Mouse (Mus musculus) spleen, adult 2 months (tissue): Measurements from ENCODE around the gene Rassf5.

Experiments used
- CTCF ChIP-seq: fragments of 200-500 bp; IDR thresholded peaks from 2 replicates; pipeline ENCODE4 v1.5.1; 2011; ENCODE audit warnings: mild to moderate bottlenecking, inconsistent platforms; ENCODE audit not compliant: insufficient read depth, insufficient read length, insufficient replicate concordance; ENCODE audit errors: extremely low read depth
- POLR2A ChIP-seq: fragments of 200-500 bp; IDR thresholded peaks from 2 replicates; pipeline ENCODE4 v1.6.1; 2011; ENCODE audit warnings: low read depth, low read length, inconsistent platforms

GRCm38 (mm10) chr1:131276831-131277230 is 31.8 kb upstream of the Rassf5 start:
- TF ChIP-seq CTCF: no peak
- no peak for TF ChIP-seq POLR2A
